Mouse (Mus musculus) frontal cortex, postnatal 36 days (tissue): ENCODE measurements at regions not wholly inside any gene's neighbourhood (a gene's known extent, or its start where the extent isn't known, plus 50 kb on each side); places are given as distances from the start of the nearest gene placed in this dataset.
"Not testable (repeated sequence)": the region's sequence is repeated elsewhere in the genome, so short reads cannot be mapped to it uniquely, and the experiment has no call there.

Experiments
- DNase-seq, 2 experiments: peaks; one replicate each; pipeline ENCODE4 v3.0.0; 2022; ENCODE audit warnings: low spot score in 2 of 2

DNA sequence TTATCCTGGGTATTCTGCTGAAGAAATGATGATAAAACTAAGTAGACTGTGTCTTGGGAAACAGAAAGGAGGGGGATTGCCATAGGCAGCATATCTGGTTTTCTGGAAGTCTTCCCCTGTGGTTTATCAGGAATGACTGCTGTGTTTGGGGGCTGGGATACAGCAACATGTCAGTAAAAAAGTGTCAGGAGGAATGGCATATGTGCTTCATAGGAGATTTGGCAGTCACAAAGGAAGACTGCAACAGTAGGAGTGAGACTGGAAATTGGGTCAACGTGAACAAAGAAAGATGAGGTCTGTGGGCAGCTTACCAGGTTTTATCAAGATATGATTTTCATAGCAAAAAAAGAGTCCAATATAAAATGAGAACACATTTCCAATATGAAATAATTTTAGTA lies 641.1 kb upstream of the Nrxn1 start:
- DNase-seq = peak in 1 of 2 experiments; percentile 1

DNA sequence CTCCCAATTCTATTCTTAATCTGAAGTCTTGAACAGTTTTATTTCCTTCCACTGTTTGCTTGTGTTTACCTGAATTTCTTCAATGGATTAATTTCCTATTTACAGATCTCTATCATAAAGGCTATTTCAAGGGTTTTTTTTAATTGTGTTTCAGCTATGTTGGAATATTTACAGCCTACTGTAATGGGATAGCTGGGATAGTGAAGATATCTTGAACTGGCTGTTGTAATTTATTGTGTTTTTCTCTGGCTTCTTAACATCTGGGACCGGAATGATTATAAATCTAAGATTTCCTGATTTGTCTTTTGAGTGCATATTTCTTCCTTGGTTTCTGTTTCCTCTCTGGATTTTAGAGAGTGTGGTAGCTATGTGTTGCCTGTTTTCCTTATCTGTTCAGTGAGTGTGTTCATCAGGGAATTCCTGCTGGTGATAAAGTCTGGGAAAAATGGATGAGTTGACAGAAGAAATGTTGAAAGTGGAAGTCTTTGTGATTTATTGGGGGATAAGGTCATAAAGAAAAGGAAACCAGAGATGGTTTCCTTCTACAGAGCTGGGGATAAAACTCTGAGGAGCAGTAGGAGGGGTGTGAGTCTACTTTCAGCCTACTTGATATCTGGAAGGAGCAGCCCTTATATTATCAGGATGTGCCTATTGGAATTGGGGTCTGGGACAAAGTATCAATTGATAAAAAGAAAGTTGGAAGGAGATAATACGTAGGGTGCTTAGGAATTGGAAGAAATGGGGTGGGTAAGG lies 640.5 kb upstream of the Nrxn1 start:
- no peak for DNase-seq

DNA sequence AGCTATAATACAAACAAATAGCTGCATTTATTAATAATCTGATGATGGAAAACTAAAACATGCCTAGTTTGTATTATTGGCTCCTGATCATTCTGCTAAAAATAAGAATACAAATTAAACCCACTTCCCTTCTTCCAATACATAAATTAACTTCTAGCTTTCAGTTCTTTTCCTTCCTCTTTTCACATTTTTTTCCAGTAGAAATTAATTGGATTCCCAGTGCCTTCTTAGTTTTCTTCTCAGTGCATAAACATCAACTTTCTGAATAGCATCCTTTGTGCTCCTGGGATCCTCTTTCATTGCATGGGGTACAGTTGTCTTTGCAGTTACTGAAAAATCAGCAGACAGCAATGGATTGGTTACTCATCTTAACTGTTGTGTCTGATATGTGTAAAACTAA lies 617.5 kb upstream of the Nrxn1 start:
- DNase-seq = no peak

DNA sequence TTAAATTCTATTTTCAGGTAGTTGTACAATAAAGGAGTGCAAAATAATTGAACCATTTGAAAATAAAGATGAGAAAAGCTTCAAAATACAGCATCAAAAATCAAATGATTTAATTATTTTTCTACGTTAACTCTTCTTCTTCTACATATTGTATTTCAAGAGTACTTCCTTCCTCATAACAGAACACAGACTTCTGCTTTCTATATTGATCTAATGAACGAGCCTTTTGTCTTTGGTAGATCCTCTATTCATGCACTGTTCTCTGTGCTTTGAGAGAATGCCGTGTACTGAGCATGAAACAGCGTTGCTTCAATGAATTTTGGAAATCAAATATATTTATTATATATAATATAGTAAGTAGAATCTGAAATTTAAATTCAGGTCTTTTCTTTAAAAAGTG lies 598.2 kb upstream of the Nrxn1 start:
- DNase-seq = no peak

DNA sequence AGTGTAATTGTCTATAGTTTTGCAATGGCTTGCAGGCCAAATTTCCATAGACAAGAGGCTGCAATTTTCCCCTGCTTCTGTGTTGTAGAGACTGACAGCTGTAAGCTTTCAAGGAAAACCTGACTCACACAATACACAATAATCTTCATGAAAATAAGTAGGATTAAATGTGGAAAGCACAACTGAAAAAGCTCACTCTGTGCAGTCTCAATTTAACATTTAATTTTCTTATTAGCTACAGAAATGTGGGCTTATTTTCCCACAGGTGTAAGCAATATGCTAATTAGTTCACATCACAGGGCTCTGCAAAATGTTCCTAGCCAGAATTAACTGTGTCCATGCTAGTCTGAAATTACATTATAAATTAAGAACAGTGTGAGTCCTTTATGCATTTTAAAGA lies 564.6 kb upstream of the Nrxn1 start:
- DNase-seq = no peak

DNA sequence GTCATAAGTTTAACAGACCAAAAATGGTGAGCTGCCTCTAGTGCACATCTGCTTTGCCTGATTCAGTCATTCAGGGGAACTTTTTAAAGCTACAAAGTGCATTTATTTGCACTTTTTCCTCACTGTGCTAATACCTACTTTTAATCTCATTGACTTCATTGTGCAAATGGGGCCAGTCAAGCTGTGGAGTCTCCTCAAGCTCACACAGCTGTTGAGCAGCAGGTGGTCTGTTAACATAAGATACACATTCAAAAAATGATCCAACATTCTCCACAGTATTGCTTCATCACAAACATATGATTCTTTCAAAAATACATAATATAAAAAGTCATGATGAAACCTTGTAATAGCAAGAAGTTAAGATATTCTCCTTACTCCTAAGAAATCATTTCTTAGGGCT lies 564.2 kb upstream of the Nrxn1 start:
- no peak for DNase-seq

DNA sequence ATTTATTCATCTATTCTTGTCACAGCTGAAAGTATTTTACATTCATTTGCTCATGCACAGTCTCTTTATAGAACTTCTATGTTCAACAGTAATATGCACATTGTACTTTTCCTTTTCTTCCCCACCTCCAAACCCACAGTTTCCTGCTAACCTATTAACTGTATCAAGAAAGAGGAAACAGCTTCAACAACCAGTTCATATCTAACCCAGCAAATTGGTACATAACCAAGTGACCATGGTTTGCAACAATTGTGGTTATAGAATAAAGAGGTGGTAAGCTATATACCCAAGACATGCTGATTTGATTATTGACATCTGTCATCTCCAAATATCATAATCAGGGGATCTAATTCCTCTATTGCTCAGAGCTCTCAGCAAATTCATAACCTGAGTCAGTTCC lies 539.0 kb upstream of the Nrxn1 start:
- DNase-seq = no peak

DNA sequence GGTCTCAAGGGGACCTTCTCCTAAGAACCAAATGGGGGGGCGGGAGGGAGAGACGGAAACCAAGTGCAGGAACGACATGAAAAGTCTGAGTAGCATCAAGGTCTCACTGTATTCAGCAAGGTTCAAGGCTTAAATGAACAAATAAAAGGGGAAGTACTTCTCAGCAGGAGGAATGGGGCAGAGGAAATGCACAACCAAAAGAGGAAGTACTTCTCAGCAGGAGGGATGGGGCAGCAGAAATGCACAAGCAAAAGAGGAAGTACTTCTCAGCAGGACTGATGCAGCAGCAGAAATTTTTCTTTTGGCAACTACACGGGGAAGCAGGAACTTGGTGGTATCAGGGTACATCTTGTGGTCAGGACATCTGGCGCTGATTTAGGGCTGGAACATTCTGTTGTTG lies 521.3 kb upstream of the Nrxn1 start:
- not testable (repeated sequence) for DNase-seq

DNA sequence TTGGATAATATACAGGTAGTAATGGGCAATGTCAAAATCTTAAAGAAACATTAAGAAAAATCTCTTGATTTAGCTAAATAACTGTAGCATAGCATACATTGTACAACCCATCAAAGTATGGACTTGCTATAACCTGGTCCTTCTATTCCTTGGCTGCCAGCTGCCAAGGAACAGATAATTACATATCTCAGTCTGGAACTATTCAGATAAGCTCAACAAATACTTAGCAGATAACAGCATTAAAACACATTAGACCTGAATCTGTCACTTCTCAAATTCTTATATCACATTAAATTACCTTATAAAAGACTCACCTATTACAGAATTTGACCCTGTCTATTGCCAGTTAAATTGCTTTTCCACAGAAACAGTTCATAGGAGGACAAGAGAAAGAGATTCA lies 496.2 kb upstream of the Nrxn1 start:
- no peak for DNase-seq

DNA sequence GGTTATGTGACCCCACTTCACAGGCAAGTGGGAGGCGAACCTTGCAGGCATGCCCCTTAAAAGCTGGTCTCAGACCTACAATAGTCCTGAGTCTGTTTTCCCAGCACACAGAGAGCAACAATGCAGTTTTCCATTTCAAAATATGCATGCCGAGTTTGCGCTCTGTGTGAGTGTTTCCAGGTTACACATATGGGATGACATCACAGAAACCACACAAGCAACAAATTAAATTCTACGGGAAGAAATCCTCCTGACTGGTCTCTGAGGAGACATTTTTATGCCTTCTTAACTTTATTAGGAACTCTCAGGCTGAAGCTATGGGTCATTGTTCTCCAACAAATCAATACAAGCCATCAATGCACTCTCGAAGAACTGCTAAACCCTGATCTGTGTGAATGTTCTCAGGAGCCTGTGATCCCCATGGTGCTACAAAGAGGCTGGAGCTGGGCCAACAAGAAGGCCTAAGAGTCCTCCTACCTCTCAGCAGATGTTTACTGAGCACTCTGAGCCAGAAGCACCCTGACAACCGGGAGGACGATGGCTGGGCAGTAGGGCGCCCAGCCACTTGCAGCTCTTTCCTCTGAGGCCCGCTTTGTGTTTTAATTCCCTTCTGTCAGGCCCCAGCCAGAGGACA lies 458.3 kb upstream of the Nrxn1 start:
- not testable (repeated sequence) for DNase-seq

DNA sequence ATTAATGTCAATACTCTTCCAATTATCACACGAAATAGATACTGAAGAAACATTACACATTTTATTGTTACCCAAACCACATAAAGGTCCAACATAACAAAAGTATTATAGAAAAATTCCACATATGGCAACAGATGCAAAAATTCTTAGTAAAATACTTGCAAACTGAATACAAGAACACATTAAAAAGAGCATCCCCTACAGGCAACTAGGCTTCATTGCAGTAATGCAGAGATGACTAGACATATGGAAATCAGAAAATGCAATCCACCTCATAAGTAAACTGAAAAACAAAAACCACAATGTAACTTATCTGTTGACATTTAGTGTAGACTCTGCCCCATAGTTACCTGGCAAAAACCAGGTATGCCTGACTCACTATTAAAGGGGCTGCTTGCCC lies 438.6 kb upstream of the Nrxn1 start:
- DNase-seq = no peak

DNA sequence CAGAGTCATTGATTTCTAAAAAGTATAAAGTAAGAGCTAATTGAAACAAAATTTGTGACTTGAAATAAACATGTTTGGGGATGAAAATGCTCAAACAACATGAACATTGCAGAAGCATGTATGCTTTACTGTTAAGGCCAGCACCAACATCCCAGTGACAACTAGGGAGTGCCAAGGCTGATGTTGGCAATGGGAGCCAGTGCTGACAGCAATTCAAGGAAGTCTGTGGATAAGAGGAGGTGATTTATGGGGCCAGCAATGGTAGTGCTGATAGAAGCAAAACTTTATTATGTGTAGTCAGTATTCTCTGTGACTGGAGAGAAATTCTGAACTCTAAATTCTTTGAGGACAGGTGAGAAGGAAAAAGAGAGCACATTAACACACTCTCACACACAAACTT lies 424.4 kb upstream of the Nrxn1 start:
- no peak for DNase-seq
